Mouse (Mus musculus) CD4-positive helper T cell, adult 2 months (primary cell): ENCODE measurements at regions not wholly inside any gene's neighbourhood (a gene's known extent, or its start where the extent isn't known, plus 50 kb on each side); places are given as distances from the start of the nearest gene placed in this dataset.

Source experiments
- DNase-seq: peaks from one replicate; pipeline ENCODE4 v3.0.0-alpha.2; 2012; ENCODE audit warnings: low read depth, missing footprints, low spot score

DNA sequence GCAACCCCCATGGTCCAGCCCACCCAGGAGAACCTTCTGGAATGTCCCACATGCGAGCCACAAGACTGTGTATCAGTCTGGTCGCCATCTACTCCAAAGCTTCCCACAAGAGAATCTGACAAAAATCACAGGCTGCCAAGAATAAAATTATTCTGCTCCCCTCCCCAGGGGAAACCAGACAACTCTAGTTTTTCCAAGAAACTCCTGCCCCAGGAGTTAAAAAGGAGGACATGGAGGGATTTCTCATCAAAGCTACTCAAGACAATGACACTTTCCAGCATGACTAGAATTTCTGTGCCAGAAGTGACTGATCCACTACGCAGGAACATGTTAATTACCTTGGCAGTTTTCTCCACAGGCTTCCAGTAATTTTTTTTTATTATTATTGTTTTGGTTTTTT is 98.4 kb downstream of the Psmg1 start:
- DNase-seq = no peak

DNA sequence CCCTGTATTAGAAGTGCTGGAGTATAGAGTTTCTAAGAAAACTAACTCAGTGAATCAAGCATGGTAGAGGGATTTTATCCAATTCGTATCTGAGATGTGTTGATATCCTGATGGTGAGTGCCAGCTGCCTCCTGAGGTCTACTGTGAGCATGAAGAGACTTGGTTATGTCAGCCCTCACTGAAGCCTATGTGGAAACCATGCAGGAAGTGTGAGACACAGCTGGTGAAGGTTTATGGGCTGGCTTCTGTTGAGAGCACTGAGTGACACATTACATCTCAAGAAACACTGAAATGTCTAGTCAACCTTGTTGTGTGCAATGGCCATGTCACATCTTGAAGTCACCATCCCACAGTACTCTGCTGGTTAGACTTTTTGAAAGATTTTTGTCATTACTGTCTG is 104.6 kb downstream of the Psmg1 start:
- no peak for DNase-seq

DNA sequence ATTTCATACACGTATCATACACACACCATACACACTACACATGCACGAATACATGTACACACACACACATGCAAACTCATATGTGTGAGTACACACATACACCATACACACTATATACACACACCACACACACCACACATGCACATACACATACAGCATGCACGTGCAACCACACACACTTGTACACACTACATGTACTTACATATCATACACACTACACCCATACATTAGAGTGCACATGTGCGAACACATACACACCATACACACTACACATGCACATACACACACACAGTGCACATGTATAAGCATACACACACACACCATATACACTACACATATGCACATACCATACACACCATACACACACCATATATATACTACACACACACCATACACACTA is 117.5 kb downstream of the Psmg1 start:
- no peak for DNase-seq

DNA sequence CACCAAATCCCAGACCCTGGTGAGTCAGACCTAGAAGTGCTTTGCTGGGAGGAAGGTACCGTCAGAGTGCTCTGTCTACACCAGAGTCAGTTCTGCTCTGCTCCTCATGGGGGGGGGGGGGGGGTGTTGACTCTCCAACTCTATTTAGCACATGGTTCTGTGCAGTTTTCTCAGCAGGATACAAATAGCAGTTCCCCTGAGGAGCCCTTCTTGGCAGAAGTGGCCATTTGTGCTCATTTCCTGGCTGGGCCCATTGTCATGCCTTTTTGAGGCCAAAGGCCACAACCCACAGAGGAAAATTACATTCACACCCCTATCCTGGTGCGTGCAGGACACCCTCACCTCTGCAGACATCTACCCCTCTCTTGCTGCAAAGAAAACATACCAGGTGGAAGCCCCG is 118.3 kb downstream of the Psmg1 start:
- DNase-seq = no peak

DNA sequence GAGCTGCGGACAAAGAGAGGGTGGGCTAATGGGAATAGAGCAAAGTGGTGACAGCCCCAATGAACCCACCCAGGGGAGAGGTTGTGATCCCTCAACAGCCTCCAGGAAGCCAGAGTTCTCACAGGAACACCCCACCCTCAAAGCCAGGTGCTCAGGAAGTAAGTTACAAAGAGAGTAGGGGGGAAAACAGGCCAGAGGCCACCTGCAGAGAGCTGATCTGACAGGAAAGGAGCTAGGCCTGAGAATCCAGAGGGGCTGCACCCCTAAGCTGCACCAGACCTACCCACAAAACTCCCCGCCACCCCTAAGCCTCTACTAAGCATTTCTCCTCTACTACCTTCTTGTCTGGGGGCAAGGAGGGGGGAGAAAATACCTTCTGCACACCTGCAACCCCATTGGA is 120.5 kb downstream of the Psmg1 start:
- DNase-seq = no peak

DNA sequence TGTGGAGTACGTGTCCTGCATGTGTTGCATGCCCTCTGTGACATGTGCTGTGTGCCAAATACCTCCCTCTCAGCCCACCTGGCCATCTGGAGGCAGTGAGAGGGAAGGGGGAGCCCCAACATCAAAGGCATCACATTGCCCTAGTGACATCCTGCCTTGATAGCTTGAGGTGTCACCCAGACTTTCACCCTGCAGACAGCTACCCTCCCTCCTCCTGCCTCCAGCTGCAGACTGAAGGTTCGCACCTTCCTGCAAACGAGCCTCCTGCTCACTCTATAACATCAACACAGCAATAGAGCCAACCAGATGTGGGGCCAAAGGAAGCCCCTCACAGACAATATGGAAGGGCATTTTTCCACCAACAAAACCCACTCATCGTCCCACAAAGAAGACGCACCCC is 121.3 kb downstream of the Psmg1 start:
- DNase-seq = peak; percentile 85

DNA sequence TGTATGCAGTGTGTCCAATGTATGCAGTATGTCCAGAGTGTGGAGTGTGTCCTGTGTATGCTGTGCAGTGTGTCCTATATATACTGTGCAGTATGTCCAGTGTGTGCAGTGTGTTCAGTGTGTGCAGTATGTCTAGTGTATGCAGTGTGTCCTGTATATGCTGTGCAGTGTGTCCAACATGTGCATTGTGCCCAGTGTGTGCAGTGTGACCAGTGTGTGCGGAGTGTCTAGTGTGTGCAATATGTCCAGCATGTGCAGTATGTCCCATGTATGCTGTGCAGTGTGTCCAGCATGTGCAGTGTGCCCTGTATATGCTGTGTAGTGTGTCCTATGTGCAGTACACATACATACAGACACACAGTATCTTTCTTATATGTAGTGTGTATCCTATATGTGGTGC is 121.9 kb downstream of the Psmg1 start:
- DNase-seq = no peak

DNA sequence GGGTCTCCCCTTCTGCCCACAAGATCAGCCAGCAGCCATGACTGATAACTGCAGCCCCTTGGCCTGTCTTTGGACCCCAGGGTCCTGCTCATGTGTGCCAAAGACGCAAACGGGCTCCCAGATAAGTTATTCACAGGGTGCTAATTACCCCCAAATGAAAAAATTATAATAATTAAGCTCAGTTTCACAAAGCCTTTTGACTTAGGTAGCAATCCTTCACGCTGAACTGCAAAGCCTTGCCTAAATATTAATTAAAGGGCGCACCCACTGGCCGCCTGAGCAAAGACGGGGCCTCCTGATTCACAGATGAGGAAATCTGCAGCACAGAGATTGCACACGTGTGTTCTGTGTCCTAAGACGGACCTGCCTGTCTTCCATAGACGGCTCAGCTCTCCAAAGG is 123.2 kb downstream of the Psmg1 start:
- no peak for DNase-seq

DNA sequence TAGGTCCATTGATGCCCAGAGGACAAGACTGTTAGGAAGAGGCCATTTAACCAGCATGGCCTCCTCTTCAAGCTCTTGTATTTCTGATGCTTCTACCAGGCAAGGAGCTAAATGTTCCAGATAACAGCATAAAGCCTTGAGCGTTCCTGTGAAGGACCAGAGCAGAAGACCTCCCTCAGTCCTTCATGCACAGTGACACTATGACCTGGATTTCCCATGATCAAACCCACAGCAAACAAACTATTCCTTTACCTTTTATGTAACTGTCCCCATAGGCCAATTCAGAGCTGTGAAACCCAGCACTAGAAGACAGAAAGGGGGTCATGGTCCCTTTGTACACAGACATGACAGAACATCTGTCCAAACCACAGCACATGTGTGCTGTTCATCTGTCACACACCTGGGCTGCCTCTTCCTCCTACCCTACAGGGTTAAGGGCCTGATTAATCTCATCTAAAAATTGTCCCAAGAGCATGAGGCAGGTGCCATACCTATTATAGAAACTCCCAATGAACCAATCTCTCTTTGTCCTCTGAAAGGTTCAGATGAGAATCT is 123.8 kb downstream of the Psmg1 start:
- DNase-seq = no peak

DNA sequence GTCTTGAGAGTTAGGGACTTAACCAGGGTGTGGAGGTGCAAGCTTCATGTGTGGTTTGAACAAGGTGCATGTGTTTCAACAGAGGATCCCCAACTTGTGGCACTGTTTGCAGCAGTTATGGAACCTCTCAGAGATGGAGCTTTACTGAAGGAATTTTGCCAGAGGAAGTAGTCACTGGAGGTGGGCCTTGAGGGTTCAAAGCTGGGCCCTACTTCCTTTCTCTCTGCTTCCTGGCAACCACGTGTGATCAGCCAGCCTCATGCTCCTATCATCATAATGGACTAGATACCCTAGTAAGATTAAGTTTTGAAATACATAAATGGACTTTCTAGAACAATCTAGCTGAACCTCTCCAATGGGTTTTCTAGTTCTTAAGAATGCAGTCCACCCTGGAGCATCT is 125.2 kb downstream of the Psmg1 start:
- no peak for DNase-seq

DNA sequence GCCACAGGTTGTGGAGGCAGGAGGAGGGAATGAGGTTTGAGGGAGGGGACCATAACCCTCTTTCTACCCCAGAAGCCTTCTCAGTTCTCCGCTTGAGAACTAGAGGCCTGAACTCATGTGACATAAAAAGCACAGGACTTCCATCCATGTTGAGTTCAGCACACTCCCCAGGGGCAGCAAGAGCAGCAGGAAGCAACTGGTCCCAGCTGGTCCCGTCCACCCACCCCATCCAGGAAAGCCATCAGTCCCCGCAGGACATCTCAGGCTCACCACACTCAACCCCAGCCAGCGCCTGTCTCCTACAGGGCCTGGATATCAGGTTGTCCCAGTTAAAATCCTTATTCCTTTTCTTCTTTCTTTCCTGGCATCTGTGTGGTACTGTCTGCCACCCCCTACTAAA is 126.1 kb downstream of the Psmg1 start:
- DNase-seq = no peak

DNA sequence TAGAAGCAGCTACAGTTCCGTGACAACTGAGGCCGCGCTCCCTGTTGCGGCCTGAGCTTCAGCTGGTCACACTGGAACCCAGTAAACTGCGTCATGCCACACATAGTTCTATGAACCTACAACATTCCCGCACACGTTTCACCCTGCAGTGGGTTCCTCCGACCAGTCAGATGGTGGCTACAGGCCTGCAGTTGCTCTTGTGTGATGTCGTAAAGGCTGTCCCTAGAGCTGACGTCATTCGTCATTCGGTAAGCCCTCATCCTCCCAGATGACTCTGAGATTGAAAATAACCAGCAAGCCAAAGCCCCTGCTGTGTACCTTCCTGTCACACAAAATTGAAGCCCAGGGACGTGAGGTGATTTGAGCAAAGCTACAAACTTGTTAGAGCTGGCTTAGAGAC is 126.7 kb downstream of the Psmg1 start:
- DNase-seq = no peak

DNA sequence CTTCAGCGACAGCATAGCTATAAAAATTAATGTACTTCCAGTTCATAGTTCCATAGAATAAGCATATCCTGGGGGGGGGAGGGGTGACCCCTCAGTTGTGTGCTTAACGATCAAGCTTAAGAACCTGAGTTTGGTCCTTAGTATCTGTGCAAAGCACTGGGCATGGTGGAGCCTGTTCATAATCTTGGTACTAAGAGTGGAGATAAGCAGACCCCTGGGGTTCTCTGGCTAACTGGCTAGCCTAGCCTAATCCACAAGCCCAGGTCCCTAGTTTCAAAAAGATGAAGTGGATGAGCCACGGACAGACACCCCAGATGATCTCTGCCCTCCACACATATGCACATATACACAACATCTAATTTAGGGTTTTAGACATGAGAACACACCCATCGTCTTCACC is 127.2 kb downstream of the Psmg1 start:
- DNase-seq = no peak

DNA sequence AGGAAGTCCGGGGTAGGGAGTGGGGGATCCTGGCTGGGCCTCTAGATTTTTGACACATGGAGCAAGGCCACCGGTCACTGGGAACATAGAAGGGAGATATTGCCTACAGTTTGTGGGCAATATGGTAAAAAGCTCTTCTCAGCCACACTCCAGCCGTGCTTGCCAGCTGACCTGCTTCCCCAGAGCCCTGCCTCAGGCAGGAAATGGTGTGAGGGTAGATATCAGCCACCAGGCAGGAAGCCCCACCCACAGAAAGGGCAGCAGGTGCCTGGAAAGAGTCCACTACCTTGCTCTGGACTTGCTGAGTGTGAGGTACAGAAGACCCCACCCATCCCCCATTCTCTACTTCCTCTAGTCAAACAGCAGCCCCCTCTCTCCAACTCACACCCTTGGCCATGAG is 128.1 kb downstream of the Psmg1 start:
- DNase-seq = peak; percentile 34

DNA sequence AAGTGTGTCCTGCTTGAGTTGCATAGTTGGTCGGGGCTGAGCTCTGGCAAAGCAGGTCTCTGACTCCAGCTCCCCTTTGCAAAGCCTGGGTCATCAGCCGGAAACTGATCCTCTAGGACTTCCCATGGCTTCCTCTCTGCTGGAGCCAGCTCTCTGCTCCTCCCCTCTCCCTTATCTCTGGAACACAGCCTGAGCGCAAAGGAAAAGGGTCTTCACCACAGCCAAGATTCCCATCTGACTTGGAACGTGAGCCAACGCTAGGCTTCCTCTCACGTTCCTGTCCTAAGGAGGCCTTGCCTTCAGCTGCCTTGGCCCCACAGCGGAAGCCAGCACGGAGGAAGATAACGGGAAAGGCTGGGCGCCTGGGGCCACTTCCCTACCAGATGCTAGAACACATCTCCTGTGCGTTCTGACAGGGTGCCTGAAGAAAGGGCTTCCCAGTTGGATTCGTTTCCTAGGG is 129.5 kb downstream of the Psmg1 start:
- peak; percentile 20 for DNase-seq

DNA sequence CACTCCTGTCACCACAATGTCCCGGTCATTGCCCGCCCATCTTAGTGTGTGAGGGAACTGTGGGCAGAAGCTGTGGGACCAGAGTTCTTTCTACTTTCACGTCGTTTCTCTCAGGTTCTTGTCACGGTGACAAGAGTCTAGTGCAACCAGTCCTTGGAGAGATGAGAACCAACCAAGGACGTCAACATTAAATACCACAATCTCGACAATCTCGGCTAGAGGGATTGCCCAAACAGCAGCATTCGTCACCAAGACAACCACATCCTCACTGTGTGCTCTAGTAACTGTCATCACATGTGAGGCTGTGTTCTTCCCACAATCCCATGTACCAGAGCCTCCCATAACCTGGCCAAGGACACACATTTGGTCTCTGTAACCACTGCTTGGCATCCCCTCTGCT is 129.9 kb downstream of the Psmg1 start:
- DNase-seq = peak; percentile 83

DNA sequence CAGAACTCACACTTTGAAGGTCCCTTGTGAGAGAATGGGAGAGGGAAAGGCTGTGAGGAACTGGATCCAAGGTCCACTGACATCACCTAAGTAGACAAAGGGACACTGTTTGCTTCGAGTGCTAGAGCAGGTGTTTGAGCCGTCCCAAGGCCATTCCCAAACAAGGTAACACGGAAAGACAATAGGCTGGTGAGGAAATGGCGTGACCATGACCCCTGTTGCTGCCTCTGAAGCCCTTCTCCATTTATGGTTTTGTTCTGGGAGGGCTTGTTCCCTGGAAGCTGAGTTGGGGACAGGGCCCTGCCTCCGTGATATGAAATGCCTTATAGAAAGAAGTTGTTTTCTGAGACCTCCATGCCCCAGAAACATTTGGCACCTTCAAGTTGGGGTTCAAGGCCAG is 130.6 kb downstream of the Psmg1 start:
- no peak for DNase-seq

DNA sequence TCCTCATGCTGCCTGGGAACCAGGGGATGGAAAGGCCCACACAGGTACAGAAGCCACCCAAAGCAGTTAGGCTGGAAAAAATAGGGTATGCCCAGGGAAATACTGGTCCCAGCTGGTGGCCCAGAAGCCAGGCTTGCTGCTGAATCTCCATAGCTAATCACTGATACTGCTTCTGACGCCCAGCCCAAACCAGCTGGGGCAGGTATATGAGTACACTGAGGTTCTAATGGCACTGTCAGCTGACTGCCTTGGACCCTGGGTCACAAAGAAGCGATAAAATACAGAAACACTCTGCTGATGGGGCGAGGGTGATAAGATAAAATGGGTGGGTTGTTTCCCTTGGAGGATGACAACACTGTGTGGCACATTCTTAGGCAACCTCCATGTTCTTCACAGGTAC is 133.4 kb downstream of the Psmg1 start:
- no peak for DNase-seq

DNA sequence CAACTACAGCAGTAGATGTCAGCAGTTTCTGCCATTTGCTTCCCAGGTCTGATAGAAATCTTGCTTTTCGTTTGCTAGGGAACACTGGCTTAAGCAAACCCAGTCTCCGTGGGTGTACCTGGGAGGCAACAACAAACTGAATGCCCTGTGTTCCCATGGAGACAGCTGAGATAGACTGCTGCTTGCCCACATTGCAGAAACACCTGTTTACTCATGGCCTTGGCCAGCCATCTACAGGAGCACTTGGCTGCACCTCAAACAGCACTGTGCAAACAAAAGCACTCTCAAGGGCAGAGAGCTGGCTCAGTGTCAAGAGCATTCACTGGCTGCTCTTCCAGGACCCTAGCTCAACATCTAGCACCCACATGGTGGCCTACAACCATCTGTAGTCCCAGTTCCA is 135.5 kb downstream of the Psmg1 start:
- no peak for DNase-seq

DNA sequence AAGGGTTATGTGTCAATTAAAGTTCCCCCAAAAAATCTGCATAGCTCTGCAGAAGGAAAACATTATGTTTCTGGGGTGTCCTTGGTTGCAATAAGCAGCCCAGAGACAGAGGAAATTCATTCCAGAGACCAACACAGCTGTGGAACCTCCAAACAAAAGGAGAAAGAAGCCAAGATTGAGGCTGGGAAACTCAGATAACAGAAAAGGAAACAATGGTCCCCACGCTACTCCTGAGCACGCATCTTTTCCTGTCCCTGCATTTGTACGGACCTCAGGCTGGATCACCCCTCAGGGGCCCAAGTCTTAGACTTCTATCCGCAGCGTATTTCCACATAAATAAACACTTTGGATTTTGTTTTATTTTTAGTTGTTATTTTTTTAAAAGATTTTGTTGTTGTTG is 138.9 kb downstream of the Psmg1 start:
- DNase-seq = no peak

DNA sequence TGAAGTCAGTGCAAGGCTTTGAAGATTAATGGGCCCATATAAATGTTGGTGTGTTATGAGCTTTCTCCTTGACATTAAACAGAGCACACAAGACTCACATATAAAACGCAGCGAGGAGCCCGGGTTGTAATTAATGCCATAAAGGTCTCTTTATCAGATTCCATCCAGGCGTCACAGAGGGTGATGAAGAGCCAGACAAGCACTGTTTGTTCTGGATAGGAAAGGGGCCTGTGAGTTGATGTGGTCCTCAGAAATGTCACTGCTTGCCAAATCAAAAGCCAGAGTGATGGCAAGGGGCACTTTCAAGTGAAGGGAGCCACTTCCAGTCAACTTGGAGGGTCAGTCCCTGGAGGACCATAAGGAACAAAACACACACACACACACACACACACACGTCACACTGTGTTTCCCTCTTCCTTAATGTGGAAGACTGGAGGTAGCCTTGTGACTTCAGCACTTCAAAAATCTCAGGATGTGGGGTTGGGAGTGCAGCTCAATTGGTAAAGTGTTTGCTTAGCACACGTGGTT is 142.1 kb downstream of the Psmg1 start:
- no peak for DNase-seq

DNA sequence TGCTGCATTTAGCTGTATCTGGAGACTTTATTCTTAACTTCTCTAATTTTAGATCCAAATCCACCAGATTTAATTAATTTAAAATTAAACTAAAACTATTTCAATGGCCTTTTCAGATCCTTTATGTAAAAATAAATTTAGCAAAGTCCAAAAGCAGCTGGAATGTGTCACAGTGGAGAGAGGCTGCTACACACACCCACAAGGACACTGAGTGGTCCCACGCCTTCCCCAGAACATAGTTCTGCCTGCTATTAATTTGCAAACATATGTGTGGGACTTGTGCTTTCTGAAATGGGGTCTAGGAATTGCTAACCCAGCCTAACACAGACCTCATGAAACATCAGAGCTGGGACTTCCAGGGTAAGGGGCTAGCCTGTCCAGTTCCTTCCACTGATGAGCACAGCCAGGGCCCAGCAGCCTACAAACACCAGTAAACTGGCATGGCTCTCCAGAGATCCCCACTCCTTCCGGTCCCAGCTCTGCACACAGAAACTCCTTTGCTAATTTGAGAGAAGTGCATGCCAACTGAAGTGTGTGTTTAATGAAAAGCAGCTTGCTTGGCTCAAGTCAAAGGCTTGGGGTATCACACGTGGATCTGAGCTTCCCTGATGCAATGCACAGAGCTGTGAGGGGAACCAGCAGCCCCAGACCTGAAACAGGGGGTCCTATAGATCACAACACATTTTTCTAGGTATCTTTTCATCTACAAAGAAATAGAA is 142.8 kb downstream of the Psmg1 start:
- no peak for DNase-seq

DNA sequence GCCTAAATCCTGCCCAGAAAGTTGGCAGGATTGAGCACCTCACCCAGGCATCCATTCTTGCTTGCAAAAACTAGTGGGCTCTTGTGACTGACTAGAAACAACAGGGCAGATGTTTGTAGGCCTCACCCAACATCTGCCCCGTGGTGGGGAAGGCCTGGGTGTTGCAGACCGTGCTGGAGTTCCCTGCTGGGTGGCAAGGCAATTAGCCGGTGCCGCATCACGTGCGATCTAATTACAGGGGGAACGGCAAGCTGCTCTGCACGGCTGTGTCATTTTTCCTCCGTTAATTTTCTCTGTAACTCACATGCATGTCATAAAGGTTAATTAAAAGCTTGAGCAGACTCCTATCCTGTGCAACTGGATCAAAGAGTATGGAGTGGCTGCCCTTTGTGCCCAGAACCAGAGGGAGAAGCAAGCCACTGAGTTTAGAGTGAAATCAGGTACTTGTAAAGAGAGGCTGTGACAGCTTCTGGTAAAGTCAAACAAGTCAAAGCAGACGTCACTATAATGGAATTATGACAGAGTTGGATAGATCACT is 143.5 kb downstream of the Ets2 start:
- DNase-seq = no peak
